Mouse (Mus musculus) neutrophil, adult 5-6 weeks (primary cell): ENCODE measurements at regions not wholly inside any gene's neighbourhood (a gene's known extent, or its start where the extent isn't known, plus 50 kb on each side); places are given as distances from the start of the nearest gene placed in this dataset.

ENCODE experiments used
- ATAC-seq: fragments of 151-379, 151-347 bp; 2 replicates; pipeline ENCODE4 v1.8.0; 2017; ENCODE audit warnings: mild to moderate bottlenecking, moderate TSS enrichment; ENCODE audit not compliant: insufficient number of reproducible peaks, poor library complexity, low FRiP score, severe bottlenecking; ENCODE audit errors: extremely low read depth

DNA sequence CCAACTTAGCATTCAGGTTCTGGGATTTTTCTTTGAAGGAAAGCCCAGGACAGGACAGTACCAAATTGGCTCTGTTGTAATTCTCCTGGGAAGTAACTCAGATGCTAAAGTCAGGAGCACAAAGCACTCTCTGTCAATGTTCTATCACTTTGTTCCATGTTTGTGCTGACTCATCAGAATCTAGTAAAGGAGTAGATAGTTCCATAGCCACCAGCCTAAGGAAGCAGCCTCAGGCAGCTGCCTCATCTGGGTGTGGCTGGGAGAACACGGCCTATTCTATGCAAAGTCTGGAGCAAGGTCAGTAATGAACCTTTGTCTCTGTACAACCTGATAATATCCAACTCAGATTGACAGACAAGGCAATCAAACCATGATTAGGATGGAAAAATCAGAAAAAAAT is 64.9 kb upstream of the Ccser1 start:
- no peak for ATAC-seq

DNA sequence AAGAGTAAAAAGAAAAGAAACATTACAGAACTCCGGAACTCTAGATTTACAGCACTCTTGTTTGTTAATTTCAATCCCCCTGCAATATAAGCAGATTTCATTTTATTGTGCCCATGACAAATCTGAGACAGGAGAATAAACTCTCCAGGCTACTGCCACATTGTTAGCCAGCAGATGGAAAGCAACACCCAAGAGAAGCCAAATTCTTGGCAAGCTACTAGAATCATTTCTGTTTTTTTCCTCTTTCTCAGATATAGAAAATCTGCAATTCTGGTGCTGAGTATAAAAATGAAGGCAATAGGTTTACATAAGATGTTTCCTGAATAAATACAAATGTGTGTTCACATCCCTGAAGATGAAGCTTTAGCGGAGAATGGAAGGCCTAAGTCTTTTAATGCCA is 60.5 kb upstream of the Ccser1 start:
- ATAC-seq: no peak

DNA sequence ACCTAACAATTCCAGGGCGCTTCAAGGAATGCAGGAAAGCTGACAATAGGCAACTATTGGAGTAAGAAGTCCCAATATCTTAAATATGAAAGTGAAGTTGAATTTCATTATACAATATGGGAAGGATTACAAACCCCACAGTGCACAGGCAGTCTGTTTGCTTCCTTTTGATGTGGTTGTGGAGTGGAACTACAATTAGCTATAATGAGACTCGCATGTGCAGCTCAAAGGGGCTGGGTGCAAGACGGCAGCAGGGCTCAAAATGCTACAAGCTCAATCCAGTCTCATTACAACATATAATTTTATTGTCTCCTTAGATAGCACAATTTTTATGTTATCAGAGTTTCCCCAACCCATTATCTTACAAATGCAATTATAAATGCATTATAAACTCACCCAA is 54.7 kb upstream of the Ccser1 start:
- ATAC-seq: no peak

DNA sequence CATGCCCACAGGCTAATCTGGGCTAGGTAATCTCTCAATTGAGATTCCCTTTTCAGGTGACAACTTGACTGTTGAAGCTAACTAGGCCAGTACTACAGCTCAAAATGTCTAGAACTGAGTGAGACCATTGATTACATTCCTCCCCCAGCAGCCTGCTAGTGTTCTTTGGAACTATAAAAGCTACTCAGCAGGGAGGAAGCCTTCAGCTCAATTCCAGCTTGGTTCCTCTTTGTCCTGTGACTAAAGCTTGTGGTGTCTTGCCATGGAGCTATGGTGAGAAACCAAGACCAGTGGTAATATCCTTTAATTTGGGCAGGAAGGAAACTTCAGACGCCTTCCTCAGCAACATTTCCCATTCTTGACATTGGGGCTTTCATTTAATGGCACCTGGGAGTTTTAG is 52.9 kb upstream of the Ccser1 start:
- no peak for ATAC-seq

DNA sequence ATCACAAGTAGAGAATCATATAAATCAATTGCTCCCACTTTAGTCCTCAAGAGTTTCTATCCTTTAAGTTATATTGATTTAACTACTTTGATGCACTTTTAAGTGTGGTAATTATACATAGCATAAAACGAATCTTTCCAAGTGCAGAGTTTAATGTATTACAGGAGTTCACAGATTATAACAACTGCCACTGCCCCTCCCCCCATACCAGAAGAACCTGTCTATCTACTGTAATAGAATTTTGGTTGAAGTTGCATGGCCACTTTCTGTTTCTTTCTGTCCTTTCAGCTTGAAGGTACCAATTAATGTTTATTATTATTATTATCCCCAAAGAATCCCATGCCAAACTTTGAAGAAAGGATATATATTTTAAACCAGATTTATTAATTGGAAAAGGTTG is 51.9 kb upstream of the Ccser1 start:
- no peak for ATAC-seq
